Mouse (Mus musculus) ovary, postnatal 36 days (tissue): Measurements from ENCODE around the gene Lsm2.
A peak's percentile ranks its signal among the peaks of the same experiment; 100 is the strongest.
"Not testable (repeated sequence)": the region's sequence is repeated elsewhere in the genome, so short reads cannot be mapped to it uniquely, and the experiment has no call there.

ENCODE experiments used
- DNase-seq: peaks from one replicate; pipeline ENCODE4 v3.0.0; 2022; ENCODE audit warnings: low spot score, mixed read lengths

Lsm2 gene

DNA sequence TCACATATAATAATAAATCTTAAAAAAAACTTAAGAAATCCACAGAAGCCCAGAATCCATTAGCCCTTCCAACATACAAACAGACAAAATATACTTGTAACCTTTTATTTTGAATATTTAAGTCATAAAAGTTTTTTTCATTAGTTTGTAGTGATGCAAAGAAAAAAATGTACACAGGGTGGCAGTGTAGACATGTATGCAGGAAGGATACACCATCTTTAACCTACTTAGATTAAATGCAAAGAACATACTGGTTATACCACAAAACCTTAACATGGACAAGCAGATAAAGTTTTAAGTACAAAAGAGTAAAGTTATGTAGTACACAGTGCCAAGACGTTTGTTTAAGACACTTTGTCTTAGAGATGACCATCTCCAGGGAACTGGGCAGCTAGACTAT is 25.3 kb upstream of the Lsm2 start:
- no peak for DNase-seq

DNA sequence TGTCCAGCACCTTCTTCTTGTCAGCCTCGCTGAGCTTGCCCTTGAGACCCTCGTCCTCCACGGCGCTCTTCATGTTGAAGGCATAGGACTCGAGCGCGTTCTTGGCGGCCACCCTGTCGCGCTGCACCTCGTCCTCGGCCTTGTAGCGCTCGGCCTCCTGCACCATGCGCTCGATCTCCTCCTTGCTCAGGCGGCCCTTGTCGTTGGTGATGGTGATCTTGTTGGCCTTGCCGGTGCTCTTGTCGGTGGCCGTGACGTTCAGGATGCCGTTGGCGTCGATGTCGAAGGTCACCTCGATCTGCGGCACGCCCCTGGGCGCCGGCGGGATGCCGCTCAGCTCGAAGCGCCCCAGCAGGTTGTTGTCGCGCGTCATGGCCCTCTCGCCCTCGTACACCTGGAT is 24.4 kb upstream of the Lsm2 start:
- DNase-seq: not testable (repeated sequence)

DNA sequence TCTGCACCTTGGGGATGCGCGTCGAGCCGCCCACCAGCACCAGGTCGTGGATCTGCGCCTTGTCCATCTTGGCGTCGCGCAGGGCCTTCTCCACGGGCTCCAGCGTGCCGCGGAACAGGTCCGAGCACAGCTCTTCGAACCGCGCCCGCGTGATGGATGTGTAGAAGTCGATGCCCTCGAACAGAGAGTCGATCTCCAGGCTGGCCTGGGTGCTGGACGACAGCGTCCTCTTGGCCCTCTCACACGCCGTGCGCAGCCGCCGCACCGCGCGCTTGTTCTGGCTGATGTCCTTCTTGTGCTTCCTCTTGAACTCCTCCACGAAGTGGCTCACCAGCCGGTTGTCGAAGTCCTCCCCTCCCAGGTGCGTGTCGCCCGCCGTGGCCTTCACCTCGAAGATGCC is 23.7 kb upstream of the Lsm2 start:
- not testable (repeated sequence) for DNase-seq

DNA sequence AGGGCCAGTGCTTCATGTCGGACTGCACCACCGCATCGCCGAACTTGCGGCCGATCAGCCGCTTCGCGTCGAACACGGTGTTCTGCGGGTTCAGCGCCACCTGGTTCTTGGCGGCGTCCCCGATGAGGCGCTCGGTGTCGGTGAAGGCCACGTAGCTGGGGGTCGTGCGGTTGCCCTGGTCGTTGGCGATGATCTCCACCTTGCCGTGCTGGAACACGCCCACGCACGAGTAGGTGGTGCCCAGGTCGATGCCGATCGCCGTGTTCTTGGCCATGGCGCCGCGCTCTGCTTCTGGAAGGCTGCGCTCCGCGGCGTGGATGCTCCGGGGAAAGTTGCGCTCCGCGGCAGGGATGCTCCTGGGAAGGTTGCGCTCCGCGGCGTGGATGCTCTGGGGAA is 22.9 kb upstream of the Lsm2 start:
- DNase-seq: not testable (repeated sequence)

DNA sequence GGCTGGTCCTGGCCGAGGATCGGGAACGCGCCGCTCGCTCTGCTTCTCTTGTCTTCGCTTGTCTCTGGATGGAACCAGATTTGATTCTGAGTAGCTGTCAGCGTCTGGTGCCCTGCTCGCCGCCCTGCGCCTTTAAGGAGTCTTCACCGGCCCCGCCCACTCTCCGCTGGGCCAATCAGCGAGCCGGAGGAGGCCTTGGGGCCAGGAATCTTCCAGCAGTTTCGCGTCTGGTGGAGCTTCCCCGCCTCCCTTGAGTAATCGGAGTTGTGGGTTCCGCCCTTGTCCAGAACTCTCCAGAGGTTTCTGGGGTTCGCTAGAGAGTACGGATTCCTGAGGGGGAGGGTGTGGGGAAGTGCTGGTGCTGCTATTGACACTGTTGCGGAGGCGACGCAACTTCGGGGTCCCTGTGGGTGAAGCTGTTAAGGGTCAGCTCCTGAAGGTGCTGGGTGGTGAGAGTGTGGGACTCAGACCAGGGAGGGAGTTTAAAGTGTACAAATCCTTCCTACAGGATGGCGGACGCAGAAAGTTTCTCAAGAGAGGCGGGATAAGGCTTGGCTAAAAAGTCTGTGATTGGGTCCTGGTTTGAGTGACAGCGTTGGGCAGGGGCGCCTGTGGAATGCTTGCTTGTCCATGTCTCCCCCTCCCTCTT is 22.4 kb upstream of the Lsm2 start, which contains the start of gene Hspa1b:
TSS of gene Hspa1b (minus strand) at position 109 of the 649 bp plus-strand sequence.
- DNase-seq: peak; percentile 84

DNA sequence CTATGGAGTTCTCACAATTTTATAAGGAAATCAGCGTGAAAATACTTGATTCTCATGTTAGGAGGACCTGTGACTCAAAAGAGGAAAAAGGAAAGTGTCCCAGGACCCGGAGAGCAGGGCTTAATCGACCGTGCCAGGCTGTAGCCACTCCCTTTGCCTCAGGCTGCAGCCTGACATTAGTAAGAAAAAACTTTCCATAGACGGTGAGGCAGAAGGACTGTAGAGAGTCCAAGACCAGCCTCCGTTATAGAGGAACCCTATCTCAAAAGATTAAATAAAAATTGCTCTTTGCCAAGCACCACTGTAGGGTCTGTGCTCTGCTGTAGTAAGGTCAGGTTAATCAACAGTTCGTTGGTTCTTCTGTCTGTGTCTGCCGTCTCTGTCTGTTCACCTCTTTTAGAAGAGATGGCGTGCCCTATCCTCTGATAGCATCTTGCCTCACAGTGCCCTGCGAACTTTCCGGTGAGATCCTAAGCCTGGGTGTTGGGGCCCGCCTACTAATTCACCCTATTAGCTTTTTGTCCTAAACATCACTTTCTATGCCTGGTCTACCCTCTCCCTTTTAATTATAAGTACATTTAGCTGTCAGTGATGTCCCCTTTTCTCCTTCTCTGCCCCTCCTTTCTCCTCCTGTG is 21.7 kb upstream of the Lsm2 start:
- DNase-seq: no peak

DNA sequence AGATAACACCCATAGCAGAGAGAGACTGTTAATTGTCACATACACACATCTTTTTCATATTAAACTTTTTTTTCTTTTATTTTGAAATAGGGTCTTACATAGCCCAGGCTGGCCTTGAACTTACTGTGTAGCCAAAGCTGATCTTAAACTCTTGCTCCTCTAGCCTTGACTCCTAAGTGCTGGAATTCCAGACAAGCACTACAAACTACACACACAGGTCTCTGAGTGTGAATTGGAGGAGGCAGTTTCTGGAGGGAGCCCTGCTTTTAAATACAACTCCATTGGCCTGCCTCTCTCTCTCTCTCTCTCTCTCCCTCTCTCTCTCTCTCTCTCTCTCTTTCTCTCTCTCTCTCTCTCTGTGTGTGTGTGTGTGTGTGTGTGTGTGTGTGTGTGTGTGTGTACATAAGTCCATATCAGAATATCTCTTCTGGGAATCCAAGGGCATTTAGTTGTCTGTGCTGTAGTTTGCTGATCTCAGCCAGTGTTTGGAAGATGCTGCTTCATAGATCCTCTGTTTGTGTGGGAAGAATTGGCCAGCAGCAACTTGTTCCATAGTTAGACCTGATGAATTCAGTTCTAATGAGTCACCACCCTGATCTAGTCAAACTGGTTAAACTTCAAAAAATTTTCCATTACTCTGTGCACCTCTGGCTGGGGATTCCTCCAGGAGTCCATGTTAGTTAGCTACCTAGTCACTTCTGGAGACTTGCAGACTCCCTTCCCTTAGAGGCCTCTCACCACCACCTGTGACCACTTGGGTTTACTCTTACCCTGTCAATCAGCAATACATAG is 20.8 kb upstream of the Lsm2 start:
- DNase-seq: no peak

DNA sequence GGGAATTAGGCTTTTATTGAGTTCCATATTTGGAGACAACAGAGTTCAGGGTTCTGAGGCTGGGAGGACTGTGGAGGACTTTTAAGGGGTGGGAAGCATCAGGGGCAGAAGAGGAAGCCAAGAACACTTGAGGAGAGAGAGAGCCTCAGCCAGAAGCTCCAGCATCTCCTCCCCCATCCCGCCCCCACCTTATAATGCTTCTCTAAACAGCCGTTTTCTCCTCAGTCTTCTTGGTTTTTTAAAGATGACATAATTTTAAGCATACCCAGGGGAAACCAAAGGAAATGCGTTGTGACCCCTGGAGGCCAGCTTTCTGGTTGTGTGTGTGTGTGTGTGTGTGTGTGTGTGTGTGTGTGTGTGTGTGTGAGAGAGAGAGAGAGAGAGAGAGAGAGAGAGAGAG is 19.5 kb upstream of the Lsm2 start:
- DNase-seq: no peak

DNA sequence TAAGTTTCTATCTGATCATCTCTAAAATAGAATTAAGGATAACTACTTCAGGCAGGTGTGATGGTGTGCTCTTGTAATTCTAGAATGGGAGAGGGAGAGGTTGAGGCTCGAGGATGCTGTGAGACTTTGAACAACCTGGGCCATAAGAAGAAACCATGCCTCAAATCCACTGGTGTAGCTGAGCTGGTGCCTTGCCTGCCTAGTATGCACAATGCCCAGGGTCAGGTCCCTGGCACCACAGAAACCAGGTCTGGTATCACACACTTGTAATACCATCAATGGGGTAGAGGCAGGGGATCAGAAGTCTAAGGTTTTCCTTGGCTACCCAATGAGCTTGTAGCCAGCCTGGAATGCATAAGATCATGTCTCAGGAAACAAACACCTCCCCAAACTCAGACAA is 18.8 kb upstream of the Lsm2 start:
- DNase-seq: no peak

DNA sequence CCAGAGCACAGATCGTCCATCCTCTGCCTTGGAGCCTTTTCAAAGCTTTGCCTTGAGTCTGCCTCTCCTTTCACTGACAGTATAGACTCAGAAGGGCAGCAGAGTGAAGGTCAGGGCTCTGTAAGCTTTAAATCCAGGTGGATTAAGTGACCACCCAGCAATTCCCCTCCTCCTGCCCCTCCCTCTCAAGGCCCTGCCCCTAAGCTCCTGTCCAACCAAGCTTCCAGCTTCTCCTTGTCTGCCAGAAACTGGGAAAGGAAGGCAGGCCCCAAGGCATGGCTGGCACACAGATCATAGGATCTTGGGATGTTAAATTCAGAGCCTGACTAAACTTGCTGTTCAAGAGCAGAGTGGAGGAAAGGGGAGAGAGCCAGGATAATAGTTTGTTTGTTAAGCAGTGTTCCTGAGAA is 17.0 kb upstream of the Lsm2 start:
- DNase-seq: no peak

DNA sequence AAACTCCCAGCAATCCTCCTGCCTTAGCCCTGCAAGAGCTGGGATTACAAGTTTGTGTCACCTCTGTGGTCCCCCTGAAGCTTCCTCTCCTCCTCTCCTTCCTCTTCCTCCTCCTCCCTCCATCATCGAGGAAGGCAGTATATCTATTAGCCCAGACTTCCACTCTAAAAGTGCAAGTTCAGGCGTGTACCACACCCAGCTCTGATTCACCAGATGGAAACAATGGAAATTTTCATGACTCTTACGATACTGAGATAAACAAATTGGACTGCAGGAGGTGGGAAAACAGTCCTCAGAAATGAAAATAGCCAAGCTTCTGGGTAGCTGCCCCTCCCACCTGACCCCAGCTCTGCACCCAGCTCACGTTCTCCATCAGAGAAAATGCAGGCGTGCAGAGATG is 16.0 kb upstream of the Lsm2 start:
- DNase-seq: no peak

DNA sequence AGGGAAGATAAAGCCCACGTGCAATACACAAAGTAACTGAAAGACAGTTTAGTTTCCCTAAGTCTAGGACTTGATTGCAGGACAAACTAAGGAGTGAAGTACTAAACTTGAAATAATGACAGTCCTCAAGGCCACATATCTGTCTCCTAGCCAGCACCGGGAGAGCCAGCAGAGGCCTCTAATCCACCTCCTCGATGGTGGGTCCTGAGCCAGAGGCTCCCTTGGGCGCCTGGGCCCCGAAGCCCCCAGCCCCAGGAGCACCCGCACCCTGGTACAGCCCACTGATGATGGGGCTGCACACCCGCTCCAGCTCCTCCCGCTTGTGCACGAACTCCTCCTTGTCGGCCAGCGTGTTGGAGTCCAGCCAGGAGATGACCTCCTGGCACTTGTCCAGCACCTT is 11.8 kb upstream of the Lsm2 start, which contains the start of gene Gm20481:
TSS of gene Gm20481 (plus strand) at position 91 of the 400 bp plus-strand sequence.
- not testable (repeated sequence) for DNase-seq

DNA sequence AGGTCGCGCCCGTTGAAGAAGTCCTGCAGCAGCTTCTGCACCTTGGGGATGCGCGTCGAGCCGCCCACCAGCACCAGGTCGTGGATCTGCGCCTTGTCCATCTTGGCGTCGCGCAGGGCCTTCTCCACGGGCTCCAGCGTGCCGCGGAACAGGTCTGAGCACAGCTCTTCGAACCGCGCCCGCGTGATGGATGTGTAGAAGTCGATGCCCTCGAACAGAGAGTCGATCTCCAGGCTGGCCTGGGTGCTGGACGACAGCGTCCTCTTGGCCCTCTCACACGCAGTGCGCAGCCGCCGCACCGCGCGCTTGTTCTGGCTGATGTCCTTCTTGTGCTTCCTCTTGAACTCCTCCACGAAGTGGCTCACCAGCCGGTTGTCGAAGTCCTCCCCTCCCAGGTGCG is 10.8 kb upstream of the Lsm2 start:
- DNase-seq: not testable (repeated sequence)

DNA sequence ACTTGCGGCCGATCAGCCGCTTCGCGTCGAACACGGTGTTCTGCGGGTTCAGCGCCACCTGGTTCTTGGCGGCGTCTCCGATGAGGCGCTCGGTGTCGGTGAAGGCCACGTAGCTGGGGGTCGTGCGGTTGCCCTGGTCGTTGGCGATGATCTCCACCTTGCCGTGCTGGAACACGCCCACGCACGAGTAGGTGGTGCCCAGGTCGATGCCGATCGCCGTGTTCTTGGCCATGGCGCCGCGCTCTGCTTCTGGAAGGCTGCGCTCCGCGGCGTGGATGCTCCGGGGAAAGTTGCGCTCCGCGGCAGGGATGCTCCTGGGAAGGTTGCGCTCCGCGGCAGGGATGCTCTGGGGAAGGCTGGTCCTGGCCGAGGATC is 10.0 kb upstream of the Lsm2 start:
- not testable (repeated sequence) for DNase-seq

DNA sequence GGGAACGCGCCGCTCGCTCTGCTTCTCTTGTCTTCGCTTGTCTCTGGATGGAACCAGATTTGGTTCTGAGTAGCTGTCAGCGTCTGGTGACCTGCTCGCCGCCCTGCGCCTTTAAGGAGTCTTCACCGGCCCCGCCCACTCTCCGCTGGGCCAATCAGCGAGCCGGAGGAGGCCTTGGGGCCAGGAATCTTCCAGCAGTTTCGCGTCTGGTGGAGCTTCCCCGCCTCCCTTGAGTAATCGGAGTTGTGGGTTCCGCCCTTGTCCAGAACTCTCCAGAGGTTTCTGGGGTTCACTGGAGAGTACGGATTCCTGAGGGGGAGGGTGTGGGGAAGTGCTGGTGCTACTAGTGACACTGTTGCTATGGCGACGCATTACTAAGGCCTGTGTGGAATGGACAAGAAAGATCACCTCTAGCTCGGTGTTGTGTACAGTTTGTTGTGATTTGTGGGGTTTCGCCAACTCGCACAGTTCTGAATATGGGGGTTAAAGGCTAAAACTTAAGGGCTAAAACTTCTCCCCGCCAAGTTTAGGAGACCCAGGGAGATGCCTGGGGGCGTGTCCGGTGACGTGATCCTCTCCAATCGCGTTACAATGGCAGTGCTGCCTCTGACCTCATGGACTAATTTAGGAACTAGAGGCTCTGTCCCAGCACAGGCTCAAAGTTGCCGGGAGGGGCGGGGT is 9.5 kb upstream of the Lsm2 start, which contains the start of the genes Hspa1a and Hspa1l:
TSS of gene Hspa1a (minus strand) at position 88 of the 681 bp plus-strand sequence.
TSS of gene Hspa1l (plus strand) at position 635 of the 681 bp plus-strand sequence.
- DNase-seq: peak; percentile 80

DNA sequence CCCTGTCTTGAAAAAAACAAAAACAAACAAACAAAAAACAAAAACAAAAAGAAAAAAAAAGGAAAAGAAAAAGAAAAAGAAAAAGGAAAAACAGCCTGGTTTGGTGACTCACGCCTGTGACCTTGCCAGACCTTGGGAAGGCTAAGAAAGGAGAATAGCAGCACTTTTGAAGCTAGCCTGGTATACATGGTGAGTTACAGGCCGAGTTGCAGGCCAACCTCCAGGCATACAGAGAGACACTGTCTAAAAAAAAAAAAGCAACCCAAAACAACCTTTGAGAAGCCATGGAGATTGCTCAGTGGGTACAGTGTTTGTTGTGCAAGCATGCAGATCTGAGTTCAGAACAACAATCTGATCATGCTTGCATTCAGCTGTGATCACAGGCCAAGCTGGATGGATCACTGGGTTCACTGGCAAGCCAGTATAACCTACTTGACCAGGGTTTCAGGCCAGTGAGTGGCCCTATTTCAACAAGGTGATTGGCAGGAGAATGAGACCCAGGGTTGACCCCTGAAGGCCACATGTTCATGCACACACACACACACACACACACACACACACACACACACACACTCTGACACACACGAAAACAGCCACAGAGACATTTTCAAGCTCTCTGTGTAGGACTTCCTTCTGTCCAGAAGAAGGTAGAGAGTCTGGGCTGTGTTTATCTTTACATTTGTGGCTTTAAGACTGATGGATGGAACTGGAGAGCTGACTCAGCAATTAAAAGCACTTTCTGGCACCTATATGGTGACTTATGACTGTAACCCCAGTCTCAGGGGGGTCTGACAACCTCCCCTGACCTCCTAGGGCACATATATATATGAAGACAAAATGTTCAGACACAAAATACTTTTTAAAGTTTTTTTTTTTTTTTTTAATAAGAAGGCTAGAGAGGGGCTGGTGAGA is 5.8 kb upstream of the Lsm2 start:
- DNase-seq: no peak

DNA sequence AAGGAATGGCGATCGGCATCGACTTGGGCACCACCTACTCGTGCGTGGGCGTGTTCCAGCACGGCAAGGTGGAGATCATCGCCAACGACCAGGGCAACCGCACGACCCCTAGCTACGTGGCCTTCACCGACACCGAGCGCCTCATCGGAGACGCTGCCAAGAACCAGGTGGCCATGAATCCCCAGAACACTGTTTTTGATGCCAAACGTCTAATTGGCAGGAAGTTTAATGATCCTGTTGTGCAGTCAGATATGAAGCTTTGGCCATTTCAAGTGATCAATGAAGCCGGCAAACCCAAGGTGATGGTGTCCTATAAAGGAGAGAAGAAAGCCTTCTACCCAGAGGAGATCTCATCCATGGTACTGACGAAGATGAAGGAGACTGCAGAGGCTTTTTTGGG is 4.7 kb upstream of the Lsm2 start:
- DNase-seq: no peak

DNA sequence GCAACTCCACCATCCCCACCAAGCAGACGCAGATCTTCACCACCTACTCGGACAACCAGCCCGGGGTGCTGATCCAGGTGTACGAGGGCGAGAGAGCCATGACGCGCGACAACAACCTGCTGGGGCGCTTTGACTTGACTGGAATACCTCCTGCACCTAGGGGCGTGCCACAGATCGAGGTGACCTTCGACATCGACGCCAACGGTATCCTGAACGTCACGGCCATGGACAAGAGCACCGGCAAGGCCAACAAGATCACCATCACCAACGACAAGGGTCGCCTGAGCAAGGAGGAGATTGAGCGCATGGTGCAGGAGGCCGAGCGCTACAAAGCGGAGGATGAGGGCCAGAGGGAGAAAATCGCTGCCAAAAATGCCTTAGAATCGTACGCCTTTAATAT is 3.4 kb upstream of the Lsm2 start:
- no peak for DNase-seq

DNA sequence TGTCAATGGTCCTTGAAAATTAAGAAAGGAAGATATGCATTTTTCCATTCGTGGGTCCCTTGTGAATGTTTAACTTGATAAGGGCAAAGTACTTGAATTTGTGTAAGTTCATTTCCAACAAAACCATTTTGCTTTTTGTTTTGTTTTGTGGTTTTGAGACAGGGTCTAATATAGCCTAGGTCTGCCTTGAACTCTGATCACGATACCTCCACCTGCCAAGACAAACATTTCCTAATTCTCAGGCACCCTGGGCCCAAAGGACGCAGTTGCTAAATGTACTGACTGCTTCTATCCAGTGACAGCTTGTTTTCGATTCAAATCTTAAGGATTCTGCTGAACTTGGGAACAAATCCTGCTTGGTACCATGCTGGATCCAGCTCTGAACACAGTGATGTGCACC is 2.0 kb upstream of the Lsm2 start:
- no peak for DNase-seq

DNA sequence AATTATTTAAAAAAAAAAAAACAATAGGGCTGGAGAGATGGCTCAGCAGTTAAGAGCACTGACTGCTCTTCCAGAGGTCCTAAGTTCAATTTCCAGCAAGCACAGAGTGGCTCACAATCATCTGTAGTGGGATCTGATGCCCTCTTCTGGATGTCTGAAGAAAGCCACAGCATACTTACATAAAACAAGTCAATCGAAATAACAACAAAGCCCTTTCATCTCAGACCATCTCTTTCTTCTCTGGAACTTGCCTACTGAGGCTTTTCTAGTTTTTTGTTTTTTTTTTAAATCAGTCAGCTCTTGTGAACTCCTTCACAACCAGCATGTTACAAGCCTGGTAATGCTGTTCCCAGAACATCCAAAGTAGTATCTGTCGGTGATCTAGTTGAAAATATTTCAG is 1.0 kb upstream of the Lsm2 start:
- DNase-seq: no peak

DNA sequence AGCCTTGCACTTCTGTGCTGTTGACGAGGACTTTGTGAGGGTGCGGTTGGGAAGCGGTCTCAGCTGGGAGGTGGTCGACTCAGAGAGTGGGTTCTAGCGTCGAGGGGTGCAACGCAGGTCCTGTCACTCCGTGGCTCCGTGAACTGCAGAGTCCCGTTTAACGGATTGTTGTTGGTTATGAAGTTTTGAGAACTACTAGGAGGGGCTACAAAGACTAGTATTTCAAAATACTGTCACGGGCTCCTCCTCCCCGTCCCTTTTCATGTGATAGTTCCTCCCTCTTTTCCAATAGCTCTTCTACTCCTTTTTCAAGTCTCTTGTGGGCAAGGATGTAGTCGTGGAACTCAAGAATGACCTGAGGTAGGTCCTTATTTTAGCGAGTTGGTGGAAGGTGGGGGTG is 666 bp downstream of the Lsm2 start:
- no peak for DNase-seq
